Mouse (Mus musculus): ENCODE measurements at regions not wholly inside any gene's neighbourhood (a gene's known extent, or its start where the extent isn't known, plus 50 kb on each side); places are given as distances from the start of the nearest gene placed in this dataset.

GRCm38 (mm10) chr8:41547730-41548368, 131.0 kb upstream of the Frg1 start:
- H3K4me1 ChIP-seq (ENCODE audit: insufficient read depth, low read length), result no peaks in the 10 kb centered on the region
- WGBS, result 93% methylated on average over 7 of the region's 7 CpGs
- no peak overlapping the region for H3K4me2 ChIP-seq (ENCODE audit: low read depth, low read length, poor library complexity, severe bottlenecking)
- no peak overlapping the region for H3K9ac ChIP-seq (replicated peaks; ENCODE audit: low read length, poor library complexity, severe bottlenecking)
- ATAC-seq (ENCODE audit: low FRiP score), result no peak
- H3K27ac ChIP-seq (ENCODE audit: low read depth, low read length), result no peak overlapping the region
- H3K36me3 ChIP-seq (ENCODE audit: insufficient read depth, low read length), result no peaks in the 10 kb centered on the region
- no peaks in the 10 kb centered on the region for H3K9me3 ChIP-seq (ENCODE audit: low read length)
- DNase-seq (ENCODE audit: low spot score), result no peak
- no peak overlapping the region for H3K4me3 ChIP-seq (ENCODE audit: low read depth, low read length)
- no peak for TF ChIP-seq CTCF (IDR thresholded peaks at IDR 0.05)
- H3K27me3 ChIP-seq (ENCODE audit: insufficient read depth, low read length), result no peaks in the 10 kb centered on the region

- no peaks in the 10 kb centered on the region for H3K4me1 ChIP-seq (ENCODE audit: insufficient read depth, low read length)
- no peak overlapping the region for H3K4me3 ChIP-seq (ENCODE audit: low read depth, low read length)
- no peak overlapping the region for H3K4me2 ChIP-seq (ENCODE audit: low read depth, low read length, poor library complexity, severe bottlenecking)
- WGBS, result 84% methylated on average over 5 of the region's 5 CpGs
- no peaks in the 10 kb centered on the region for H3K9me3 ChIP-seq (ENCODE audit: low read length)
- H3K36me3 ChIP-seq (ENCODE audit: insufficient read depth, low read length), result no peaks in the 10 kb centered on the region
- no peak for TF ChIP-seq CTCF (IDR thresholded peaks at IDR 0.05)
- no peaks in the 10 kb centered on the region for H3K27me3 ChIP-seq (ENCODE audit: insufficient read depth, low read length)
- H3K27ac ChIP-seq (ENCODE audit: low read depth, low read length), result no peak overlapping the region
- DNase-seq (ENCODE audit: low spot score), result no peak
- ATAC-seq (ENCODE audit: low FRiP score), result no peak
- H3K9ac ChIP-seq (replicated peaks; ENCODE audit: low read length, poor library complexity, severe bottlenecking), result no peak overlapping the region
Observed at GRCm38 (mm10) chr8:41532212-41532611, 115.3 kb upstream of the Frg1 start.

- H3K4me2 ChIP-seq (ENCODE audit: low read depth, low read length, poor library complexity, severe bottlenecking), result no peak overlapping the region
- no peaks in the 10 kb centered on the region for H3K4me1 ChIP-seq (ENCODE audit: insufficient read depth, low read length)
- 81% methylated on average over 8 of the region's 8 CpGs for WGBS
- ATAC-seq (ENCODE audit: low FRiP score) (no peak), DNase-seq (ENCODE audit: low spot score) (no peak)
- H3K27ac ChIP-seq (ENCODE audit: low read depth, low read length), result no peak overlapping the region
- H3K9ac ChIP-seq (replicated peaks; ENCODE audit: low read length, poor library complexity, severe bottlenecking), result no peak overlapping the region
- H3K36me3 ChIP-seq (ENCODE audit: insufficient read depth, low read length), result no peaks in the 10 kb centered on the region
- TF ChIP-seq CTCF (IDR thresholded peaks at IDR 0.05), result no peak
- no peak overlapping the region for H3K4me3 ChIP-seq (ENCODE audit: low read depth, low read length)
- no peaks in the 10 kb centered on the region for H3K27me3 ChIP-seq (ENCODE audit: insufficient read depth, low read length)
- no peaks in the 10 kb centered on the region for H3K9me3 ChIP-seq (ENCODE audit: low read length)
Observed at GRCm38 (mm10) chr8:41529581-41529980, 112.7 kb upstream of the Frg1 start.

GRCm38 (mm10) chr8:41526283-41526682, 109.4 kb upstream of the Frg1 start:
- DNase-seq (ENCODE audit: low spot score) (no peak), ATAC-seq (ENCODE audit: low FRiP score) (no peak)
- H3K27ac ChIP-seq (ENCODE audit: low read depth, low read length), result no peak overlapping the region
- no peak overlapping the region for H3K4me2 ChIP-seq (ENCODE audit: low read depth, low read length, poor library complexity, severe bottlenecking)
- no peaks in the 10 kb centered on the region for H3K36me3 ChIP-seq (ENCODE audit: insufficient read depth, low read length)
- no peaks in the 10 kb centered on the region for H3K4me1 ChIP-seq (ENCODE audit: insufficient read depth, low read length)
- no peaks in the 10 kb centered on the region for H3K27me3 ChIP-seq (ENCODE audit: insufficient read depth, low read length)
- H3K9ac ChIP-seq (replicated peaks; ENCODE audit: low read length, poor library complexity, severe bottlenecking), result no peak overlapping the region
- H3K4me3 ChIP-seq (ENCODE audit: low read depth, low read length), result no peak overlapping the region
- TF ChIP-seq CTCF (IDR thresholded peaks at IDR 0.05), result no peak
- H3K9me3 ChIP-seq (ENCODE audit: low read length), result no peaks in the 10 kb centered on the region
- WGBS, result 82% methylated on average over 7 of the region's 7 CpGs

GRCm38 (mm10) chr8:41485163-41485562, 68.3 kb upstream of the Frg1 start:
- H3K9me3 ChIP-seq (ENCODE audit: low read length), result no peaks in the 10 kb centered on the region
- no peak overlapping the region for H3K4me3 ChIP-seq (ENCODE audit: low read depth, low read length)
- no peak overlapping the region for H3K27ac ChIP-seq (ENCODE audit: low read depth, low read length)
- H3K36me3 ChIP-seq (ENCODE audit: insufficient read depth, low read length), result no peaks in the 10 kb centered on the region
- no peaks in the 10 kb centered on the region for H3K27me3 ChIP-seq (ENCODE audit: insufficient read depth, low read length)
- ATAC-seq (ENCODE audit: low FRiP score), result no peak
- TF ChIP-seq CTCF (IDR thresholded peaks at IDR 0.05), result no peak
- 86% methylated on average over 5 of the region's 5 CpGs for WGBS
- no peak overlapping the region for H3K4me2 ChIP-seq (ENCODE audit: low read depth, low read length, poor library complexity, severe bottlenecking)
- no peaks in the 10 kb centered on the region for H3K4me1 ChIP-seq (ENCODE audit: insufficient read depth, low read length)
- H3K9ac ChIP-seq (replicated peaks; ENCODE audit: low read length, poor library complexity, severe bottlenecking), result no peak overlapping the region
- DNase-seq (ENCODE audit: low spot score), result no peak

GRCm38 (mm10) chr8:41483297-41483696, 66.4 kb upstream of the Frg1 start:
- Histone ChIP-seq H3K4me2 (ENCODE audit: low read depth, low read length, poor library complexity, severe bottlenecking) (no peak overlapping the region), H3K27ac (ENCODE audit: low read depth, low read length) (no peak overlapping the region), H3K36me3 (ENCODE audit: insufficient read depth, low read length) (no peaks in the 10 kb centered on the region), H3K4me3 (ENCODE audit: low read depth, low read length) (no peak overlapping the region), H3K27me3 (ENCODE audit: insufficient read depth, low read length) (no peaks in the 10 kb centered on the region), H3K4me1 (ENCODE audit: insufficient read depth, low read length) (no peaks in the 10 kb centered on the region), H3K9ac (replicated peaks; ENCODE audit: low read length, poor library complexity, severe bottlenecking) (no peak overlapping the region), H3K9me3 (ENCODE audit: low read length) (no peaks in the 10 kb centered on the region)
- WGBS, result 49% methylated on average over 3 of the region's 3 CpGs
- ATAC-seq (ENCODE audit: low FRiP score) (no peak), DNase-seq (ENCODE audit: low spot score) (no peak)
- TF ChIP-seq CTCF (IDR thresholded peaks at IDR 0.05), result no peak
